Mouse (Mus musculus) CD8-positive naive resting alpha-beta T cell, adult 2 months (primary cell): Measurements from ENCODE around the gene Plcxd3.
"Not testable (repeated sequence)": the region's sequence is repeated elsewhere in the genome, so short reads cannot be mapped to it uniquely, and the experiment has no call there.

Source experiments
- DNase-seq, 2 experiments: peaks; one replicate each; pipeline ENCODE4 v3.0.0; 2022; ENCODE audit warnings: low read depth in 2 of 2, low spot score in 2 of 2

Gene Plcxd3

DNA sequence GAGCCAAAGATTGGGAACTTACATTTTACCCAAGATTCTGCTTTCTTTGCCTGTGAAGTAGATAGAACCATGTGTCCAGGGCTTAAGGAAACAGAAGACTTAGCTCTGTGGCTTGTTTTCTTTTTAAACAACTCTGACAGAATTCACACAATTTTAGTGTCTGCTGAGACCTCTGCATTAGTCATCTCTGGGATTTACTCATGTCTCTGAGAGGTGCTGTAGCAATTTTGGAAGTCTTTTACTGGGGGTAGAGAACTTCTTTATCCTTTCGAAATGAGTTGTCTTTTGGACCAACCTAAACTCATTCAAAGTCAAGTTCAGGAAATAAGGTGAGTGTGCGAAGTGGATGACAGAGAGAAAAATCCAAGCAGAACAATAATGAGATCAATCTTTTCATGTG, 158.4 kb downstream of the Plcxd3 start:
- DNase-seq = no peak

GRCm38 (mm10) chr15:4559121-4559520, 183.8 kb downstream of the Plcxd3 start:
- no peak for DNase-seq

GRCm38 (mm10) chr15:4561431-4561970, 186.2 kb downstream of the Plcxd3 start:
- DNase-seq = no peak

DNA sequence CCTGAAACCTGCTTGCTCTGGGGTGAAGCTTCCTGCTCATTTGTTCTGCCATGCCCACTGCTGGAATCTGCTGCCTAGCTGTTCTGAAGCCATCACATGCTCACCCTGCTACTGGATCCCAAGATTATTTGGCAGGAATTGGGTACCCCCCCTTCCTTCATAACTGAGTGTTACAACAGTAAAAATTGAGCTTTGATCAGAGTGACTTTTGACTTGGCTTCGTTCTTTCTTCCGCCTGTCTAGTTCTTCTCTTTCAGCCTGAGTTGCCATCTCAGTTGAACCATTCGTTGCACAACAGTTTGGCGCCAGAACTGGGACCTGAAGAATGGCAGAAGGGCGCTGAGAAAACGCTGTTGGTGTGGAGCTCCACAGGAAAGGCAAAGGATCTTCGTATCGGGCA, 220.2 kb downstream of the Plcxd3 start:
- DNase-seq = not testable (repeated sequence)

DNA sequence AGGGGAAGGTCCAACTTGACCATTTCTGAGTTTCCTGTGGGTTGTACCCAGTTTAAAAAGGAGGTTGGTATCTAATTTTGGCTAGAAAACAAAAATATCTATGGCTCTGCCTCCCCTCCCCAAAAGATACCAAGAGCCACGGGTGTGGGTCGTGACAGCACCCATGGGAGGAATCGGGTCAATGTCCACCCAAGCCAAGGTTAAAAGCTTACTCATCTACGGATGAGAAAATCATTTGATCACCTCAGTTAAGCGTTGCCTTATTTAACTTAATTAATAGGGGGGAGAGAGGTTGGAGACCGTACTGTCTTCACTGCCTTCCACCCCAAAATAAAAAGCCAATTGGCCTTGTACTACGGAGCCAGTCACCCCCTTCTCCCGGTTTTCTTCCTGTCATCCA, 223.4 kb downstream of the Plcxd3 start:
- not testable (repeated sequence) for DNase-seq

DNA sequence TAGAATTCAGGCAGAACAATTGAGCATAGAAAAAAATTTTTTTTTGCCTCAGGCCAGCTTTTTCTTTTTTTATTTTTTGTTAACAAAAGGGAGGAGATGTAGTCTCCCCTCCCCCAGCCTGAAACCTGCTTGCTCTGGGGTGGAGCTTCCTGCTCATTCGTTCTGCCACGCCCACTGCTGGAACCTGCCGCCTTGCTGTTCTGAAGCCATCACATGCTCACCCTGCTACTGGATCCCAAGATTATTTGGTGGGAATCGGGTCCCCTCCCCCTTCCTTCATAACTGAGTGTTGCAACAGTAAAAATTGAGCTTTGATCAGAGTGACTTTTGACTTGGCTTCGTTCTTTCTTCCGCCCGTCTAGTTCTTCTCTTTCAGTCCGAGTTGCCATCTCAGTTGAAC, 224.0 kb downstream of the Plcxd3 start:
- not testable (repeated sequence) for DNase-seq

- no peak for DNase-seq
Measured at GRCm38 (mm10) chr15:4605630-4606029, 230.3 kb downstream of the Plcxd3 start.
